Mouse (Mus musculus): ENCODE results near the gene Efcab2. TPM values are rescaled to one million over a fixed set of nuclear protein-coding genes. Genes with fewer than 3 reads are reported as not detected.

Efcab2 gene
- polyA plus RNA-seq (2014; fragmentation: Illumina TruSeq; extraction: RNeasy Lipid Tissue Mini Kit (QIAGEN cat#74804); ENCODE audit: low read depth, low replicate concordance), result 170 TPM

GRCm38 (mm10) chr1:178405951-178406711, at the start of gene Efcab2:
Gene Efcab2, plus strand, starts transcription at chr1:178406085.

GRCm38 (mm10) chr1:178528431-178529351, 122.8 kb downstream of the Efcab2 start, which contains the start of gene Kif26b:
Gene Kif26b, plus strand, starts transcription at chr1:178529125.

Other genes starting within 250 kb of the Efcab2 start
- 10.9 TPM for gene Desi2, start 218.7 kb upstream of the Efcab2 start, polyA plus RNA-seq (2014; fragmentation: Illumina TruSeq; extraction: RNeasy Lipid Tissue Mini Kit (QIAGEN cat#74804); ENCODE audit: low read depth, low replicate concordance)
- gene Cox20, start 87.0 kb upstream of the Efcab2 start, polyA plus RNA-seq (2014; fragmentation: Illumina TruSeq; extraction: RNeasy Lipid Tissue Mini Kit (QIAGEN cat#74804); ENCODE audit: low read depth, low replicate concordance), result 210 TPM
- 161 TPM for gene Hnrnpu, start 68.3 kb upstream of the Efcab2 start, polyA plus RNA-seq (2014; fragmentation: Illumina TruSeq; extraction: RNeasy Lipid Tissue Mini Kit (QIAGEN cat#74804); ENCODE audit: low read depth, low replicate concordance)
- 0.97 TPM for gene Kif26b, start 123.0 kb downstream of the Efcab2 start, polyA plus RNA-seq (2014; fragmentation: Illumina TruSeq; extraction: RNeasy Lipid Tissue Mini Kit (QIAGEN cat#74804); ENCODE audit: low read depth, low replicate concordance)

Measured in heart, adult 10 weeks (tissue).